Mouse (Mus musculus) CH12.LX (cell line): ENCODE results near the gene Mul1. TPM values are rescaled to one million over a fixed set of nuclear protein-coding genes. Genes with fewer than 3 reads are reported as not detected.

Experiments
- DNase-seq: peaks from one replicate; pipeline ENCODE4 v3.0.0-alpha.2; 2013; ENCODE audit errors: extremely low read depth
- H3K27ac ChIP-seq: 2 replicates; pipeline ENCODE4 v1.5.1; 2012; ENCODE audit warnings: low read depth, mild to moderate bottlenecking, control low read depth, moderate library complexity; ENCODE audit not compliant: insufficient read depth
- H3K27me3 ChIP-seq: replicated peaks from 2 replicates; pipeline ENCODE3; 2012; ENCODE audit warnings: inconsistent platforms
- H3K36me3 ChIP-seq, 2 experiments: replicated peaks in 1 of 2; 2 replicates each; pipeline versions ENCODE3 to v1.6.1; 2012; ENCODE audit warnings: inconsistent platforms in 1 of 2, low read length in 1 of 2, mild to moderate bottlenecking in 1 of 2, mixed read lengths in 1 of 2, moderate library complexity in 1 of 2; ENCODE audit not compliant: control insufficient read depth in 1 of 2, insufficient read depth in 1 of 2
- H3K4me1 ChIP-seq, 2 experiments: 2 replicates each; pipeline ENCODE4 v1.6.1; 2012; ENCODE audit warnings: inconsistent platforms in 1 of 2, moderate library complexity in 1 of 2; ENCODE audit not compliant: insufficient read depth in 2 of 2, control insufficient read depth in 1 of 2
- H3K4me2 ChIP-seq: 2 replicates; pipeline ENCODE4 v1.6.1; 2012; ENCODE audit warnings: low read depth, mild to moderate bottlenecking, control low read depth; ENCODE audit not compliant: poor library complexity, insufficient read depth, severe bottlenecking
- H3K4me3 ChIP-seq, 3 experiments: fragments of 150-350 bp in 1 of 3; sonication (generic) in 1 of 3; replicated peaks in 1 of 3; 2 replicates each; pipeline versions ENCODE3 to v1.5.1; 2011 to 2012; ENCODE audit warnings: low read depth in 2 of 3, low read length in 2 of 3, mild to moderate bottlenecking in 2 of 3, moderate library complexity in 2 of 3, control low read depth in 1 of 3, improper control_type of control experiment in 1 of 3, inconsistent platforms in 1 of 3, mixed read lengths in 1 of 3; ENCODE audit not compliant: poor library complexity in 1 of 3
- H3K79me2 ChIP-seq: replicated peaks from 2 replicates; pipeline ENCODE4 v1.6.1; 2012; ENCODE audit warnings: mild to moderate bottlenecking, moderate library complexity; ENCODE audit not compliant: control insufficient read depth, poor library complexity, insufficient read depth, severe bottlenecking; ENCODE audit errors: extremely low read depth
- H3K9ac ChIP-seq: 2 replicates; pipeline ENCODE4 v1.6.1; 2012; ENCODE audit warnings: low read depth, mild to moderate bottlenecking, control low read depth, moderate library complexity; ENCODE audit not compliant: insufficient read depth
- H3K9me3 ChIP-seq: replicated peaks from 2 replicates; pipeline ENCODE3; 2012; ENCODE audit warnings: low read length, inconsistent platforms, mixed read lengths
- BHLHE40 ChIP-seq: IDR thresholded peaks from 2 replicates; pipeline ENCODE4 v1.6.1; 2011; ENCODE audit warnings: mild to moderate bottlenecking, low read depth, low read length, improper control_type of control experiment
- EP300 ChIP-seq: IDR thresholded peaks from 2 replicates; pipeline ENCODE4 v1.6.1; 2011; ENCODE audit warnings: low read length, improper control_type of control experiment
- GABPA ChIP-seq: IDR thresholded peaks from 2 replicates; pipeline ENCODE4 v1.6.1; 2012; ENCODE audit warnings: low read depth, low read length, improper control_type of control experiment, inconsistent platforms; ENCODE audit not compliant: insufficient replicate concordance
- HCFC1 ChIP-seq: IDR thresholded peaks from 2 replicates; pipeline ENCODE4 v1.6.1; 2012; ENCODE audit warnings: low read depth, mild to moderate bottlenecking, inconsistent platforms, low read length, improper control_type of control experiment
- IRF4 ChIP-seq: IDR thresholded peaks from 2 replicates; pipeline ENCODE4 v1.6.1; 2014; ENCODE audit warnings: low read depth, mild to moderate bottlenecking, inconsistent platforms, low read length, improper control_type of control experiment
- JUN ChIP-seq: IDR thresholded peaks from 2 replicates; pipeline ENCODE4 v1.6.1; 2011; ENCODE audit warnings: low read depth, mild to moderate bottlenecking, low read length, improper control_type of control experiment, moderate library complexity; ENCODE audit not compliant: insufficient read depth
- MAFK ChIP-seq: IDR thresholded peaks from 2 replicates; pipeline ENCODE4 v1.6.1; 2011; ENCODE audit warnings: low read length, improper control_type of control experiment; ENCODE audit not compliant: insufficient replicate concordance
- MAX ChIP-seq: IDR thresholded peaks from 2 replicates; pipeline ENCODE4 v1.6.1; 2011; ENCODE audit warnings: low read length, improper control_type of control experiment
- MAZ ChIP-seq: IDR thresholded peaks from 2 replicates; pipeline ENCODE4 v1.6.1; 2012; ENCODE audit warnings: low read depth, mild to moderate bottlenecking, inconsistent platforms, low read length, improper control_type of control experiment, moderate library complexity
- MEF2A ChIP-seq: IDR thresholded peaks from 2 replicates; pipeline ENCODE4 v1.6.1; 2014; ENCODE audit warnings: low read depth, mild to moderate bottlenecking, inconsistent platforms, low read length, improper control_type of control experiment, borderline replicate concordance
- MXI1 ChIP-seq: IDR thresholded peaks from 2 replicates; pipeline ENCODE4 v1.6.1; 2011; ENCODE audit warnings: mild to moderate bottlenecking, low read depth, low read length, improper control_type of control experiment
- MYC ChIP-seq: IDR thresholded peaks from 2 replicates; pipeline ENCODE4 v1.6.1; 2011; ENCODE audit warnings: low read depth, mild to moderate bottlenecking, improper control_type of control experiment, low read length
- NRF1 ChIP-seq: IDR thresholded peaks from 2 replicates; pipeline ENCODE4 v1.6.1; 2014; ENCODE audit warnings: low read depth, mild to moderate bottlenecking, inconsistent platforms, low read length, improper control_type of control experiment, moderate library complexity
- PAX5 ChIP-seq: IDR thresholded peaks from 2 replicates; pipeline ENCODE4 v1.6.1; 2012; ENCODE audit warnings: low read length, inconsistent platforms, mixed read lengths
- SIN3A ChIP-seq: IDR thresholded peaks from 2 replicates; pipeline ENCODE4 v1.6.1; 2012; ENCODE audit warnings: low read length, improper control_type of control experiment, inconsistent platforms
- SMC3 ChIP-seq: IDR thresholded peaks from 2 replicates; pipeline ENCODE4 v1.6.1; 2011; ENCODE audit warnings: low read depth, low read length, improper control_type of control experiment
- TBP ChIP-seq: conservative IDR thresholded peaks from 2 replicates; pipeline ENCODE4 v1.6.1; 2011; ENCODE audit warnings: low read depth, low read length, improper control_type of control experiment
- TCF12 ChIP-seq: IDR thresholded peaks from 2 replicates; pipeline ENCODE4 v1.6.1; 2014; ENCODE audit warnings: low read depth, mild to moderate bottlenecking, inconsistent platforms, low read length, improper control_type of control experiment
- USF1 ChIP-seq: IDR thresholded peaks from 2 replicates; pipeline ENCODE4 v1.6.1; 2014; ENCODE audit warnings: low read depth, mild to moderate bottlenecking, inconsistent platforms, low read length, improper control_type of control experiment
- ZC3H11A ChIP-seq: IDR thresholded peaks from 2 replicates; pipeline ENCODE4 v1.6.1; 2012; ENCODE audit warnings: low read depth, mild to moderate bottlenecking, inconsistent platforms, low read length, improper control_type of control experiment
- ZKSCAN1 ChIP-seq: IDR thresholded peaks from 2 replicates; pipeline ENCODE4 v1.6.1; 2012; ENCODE audit warnings: low read depth, inconsistent platforms, low read length, improper control_type of control experiment, borderline replicate concordance
- ZNF384 ChIP-seq: IDR thresholded peaks from 2 replicates; pipeline ENCODE4 v1.6.1; 2012; ENCODE audit warnings: low read depth, low read length, improper control_type of control experiment, inconsistent platforms
- dilution Hi-C: fragments of 300-500 bp; cut with MboI; formaldehyde crosslinking; loops from 2 replicates; pipeline ENCODE4 v1.14.3; 2020; ENCODE audit warnings: low sequenced_read_pairs; ENCODE audit not compliant: extremely low pct_unique_long_range_greater_than_20kb, extremely low pct_ligation_motif_present
- in situ Hi-C: fragments of 300-500 bp; cut with MboI; formaldehyde crosslinking; loops from 3 replicates; pipeline ENCODE4 v1.14.3; 2019; ENCODE audit warnings: low sequenced_read_pairs, low pct_ligation_motif_present, low pct_unique_long_range_greater_than_20kb, mixed read lengths
- polyA plus RNA-seq: library from polyadenylated mRNA; unstranded; fragments of >175 nt; gene quantifications from 2 replicates; pipeline ENCODE4 v1.2.1, GENCODE M21; 2012; ENCODE audit warnings: low read depth; ENCODE audit not compliant: insufficient read length
- total RNA-seq, 2 experiments: library from RNA; depleted of rRNA; stranded (reverse); fragments of 300-350 nt in 1 of 2; fragments of >200 nt in 1 of 2; gene quantifications; 2 replicates each; pipeline ENCODE4 v1.2.3; 2012 to 2014

The Mul1 gene
- total and polyA plus RNA-seq, 3 experiments = 10.2 to 20.2 (median 12.3) TPM

DNA sequence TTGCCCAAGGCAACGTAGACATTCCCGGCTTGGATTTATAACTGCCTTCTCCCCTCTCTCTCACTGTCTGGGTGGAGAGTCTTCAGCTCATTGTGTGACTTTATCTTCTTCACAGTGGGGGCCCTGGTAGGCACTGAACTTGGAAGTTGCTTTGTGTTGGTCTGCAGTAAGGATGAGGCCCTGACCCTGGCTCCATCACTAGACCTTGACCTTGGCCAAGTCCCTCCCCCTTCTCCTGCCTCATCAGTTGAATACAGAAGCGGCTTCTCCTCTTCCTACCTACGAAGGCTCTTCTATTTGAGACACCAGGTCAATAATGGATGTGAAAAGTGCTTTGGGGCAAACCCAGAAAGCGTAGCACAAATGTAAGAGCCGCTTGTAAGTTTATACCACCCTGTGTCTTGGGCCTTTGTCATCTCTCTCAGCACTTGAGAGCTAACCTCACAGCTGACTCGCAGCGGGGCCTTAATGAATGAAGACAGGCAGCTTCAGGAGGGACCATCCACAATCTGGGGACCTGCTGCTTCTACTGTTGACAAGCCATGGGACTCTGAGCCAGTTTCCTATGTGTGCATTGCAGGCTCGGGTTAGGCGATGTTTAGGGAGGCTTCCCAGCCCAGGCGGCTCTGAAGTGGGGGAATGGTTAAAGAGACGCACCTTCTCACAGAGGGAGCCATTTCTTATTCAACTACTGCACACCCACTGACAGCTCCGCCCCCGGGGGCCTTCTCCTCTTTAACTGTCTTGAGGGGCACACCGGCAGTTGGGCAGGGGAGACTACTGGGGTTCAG, 18.0 kb downstream of the Mul1 start:
- H3K27ac ChIP-seq = no peak overlapping the region
- TF ChIP-seq MYC = no peak
- no peak for TF ChIP-seq MEF2A
- no peak for TF ChIP-seq BHLHE40
- TF ChIP-seq MAX = no peak
- TF ChIP-seq SMC3 = no peak
- no peak for TF ChIP-seq ZKSCAN1
- TF ChIP-seq PAX5 = no peak
- TF ChIP-seq EP300 = no peak
- no peak for TF ChIP-seq MXI1
- no peak for TF ChIP-seq GABPA
- no peak for TF ChIP-seq SIN3A
- TF ChIP-seq TCF12 = no peak
- no peak for TF ChIP-seq MAZ
- TF ChIP-seq IRF4 = no peak
- TF ChIP-seq NRF1 = no peak
- TF ChIP-seq TBP = no peak
- no peak for TF ChIP-seq MAFK
- TF ChIP-seq, all 38 proteins: peak for 0
- Histone ChIP-seq H3K36me3 (no peaks in the 10 kb centered on the region), H3K27me3 (peaks cover 86% of the 10 kb centered on the region), H3K4me1 (peaks cover 0 to 26% of the 10 kb centered on the region in 2 experiments; a peak in 3 of 4 replicates), H3K4me3 (no peak overlapping the region), H3K9me3 (peaks cover 2% of the 10 kb centered on the region), H3K4me2 (no peak overlapping the region), H3K9ac (no peak overlapping the region), H3K79me2 (no peaks in the 10 kb centered on the region)
- in situ Hi-C loops (loop anchor here (5.0 kb wide), 1 partner anchor 110 kb away; no protein-coding TSS in a partner anchor), dilution Hi-C loops (no loop called here)
- no peak for DNase-seq

DNA sequence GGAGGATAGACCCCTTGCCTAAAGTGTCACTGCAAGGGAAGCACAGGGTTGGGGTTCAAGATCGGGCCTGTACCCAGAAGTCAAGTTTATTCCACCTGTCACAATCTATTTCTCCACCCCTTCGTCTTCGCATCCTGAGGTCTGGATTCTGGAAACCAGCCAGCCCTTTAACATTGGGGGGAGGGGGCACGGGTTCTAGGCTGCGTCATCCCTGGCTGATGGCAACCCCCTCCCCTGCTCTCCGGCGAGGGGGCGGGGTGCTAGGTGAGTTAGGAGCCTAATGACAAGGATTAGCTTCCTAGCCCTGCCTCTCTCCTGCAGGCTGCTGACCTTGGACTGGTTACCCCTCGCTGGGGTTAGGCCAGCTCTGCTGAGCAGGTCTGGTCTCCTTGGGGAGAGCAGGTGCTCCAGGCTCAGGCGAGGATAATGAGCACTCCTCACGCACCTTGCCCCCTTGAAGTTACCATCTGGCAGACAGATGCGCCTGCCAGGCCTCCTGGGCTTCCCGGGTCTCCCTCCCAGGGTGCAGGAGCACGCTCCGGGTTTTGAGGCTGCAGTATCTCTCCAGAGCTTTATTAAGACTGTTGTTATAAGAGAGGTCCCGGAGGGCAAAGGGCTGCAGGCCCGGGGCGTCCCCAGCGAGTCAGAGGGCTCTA, 18.8 kb downstream of the Mul1 start:
- no peak for DNase-seq
- in situ Hi-C loops (loop anchor here (5.0 kb wide), 1 partner anchor 109 kb away; no protein-coding TSS in a partner anchor), dilution Hi-C loops (no loop called here)
- Histone ChIP-seq H3K79me2 (no peaks in the 10 kb centered on the region), H3K4me1 (peaks cover 4 to 29% of the 10 kb centered on the region in 2 experiments), H3K9ac (no peak overlapping the region), H3K4me2 (no peak overlapping the region), H3K9me3 (peaks cover 2% of the 10 kb centered on the region), H3K36me3 (no peaks in the 10 kb centered on the region), H3K27ac (no peak overlapping the region), H3K27me3 (peaks cover 92% of the 10 kb centered on the region), H3K4me3 (no peak overlapping the region)
- TF ChIP-seq ZNF384 = no peak
- TF ChIP-seq ZC3H11A = no peak
- no peak for TF ChIP-seq USF1
- no peak for TF ChIP-seq HCFC1
- TF ChIP-seq JUN = no peak
- no peak for TF ChIP-seq IRF4
